Mouse (Mus musculus): ENCODE results near the gene Dennd4a. TPM values are rescaled to one million over a fixed set of nuclear protein-coding genes. Genes with fewer than 3 reads are reported as not detected.

Dennd4a gene
- polyA plus RNA-seq, 1 experiment from 2014 or later: 14.1 TPM

DNA sequence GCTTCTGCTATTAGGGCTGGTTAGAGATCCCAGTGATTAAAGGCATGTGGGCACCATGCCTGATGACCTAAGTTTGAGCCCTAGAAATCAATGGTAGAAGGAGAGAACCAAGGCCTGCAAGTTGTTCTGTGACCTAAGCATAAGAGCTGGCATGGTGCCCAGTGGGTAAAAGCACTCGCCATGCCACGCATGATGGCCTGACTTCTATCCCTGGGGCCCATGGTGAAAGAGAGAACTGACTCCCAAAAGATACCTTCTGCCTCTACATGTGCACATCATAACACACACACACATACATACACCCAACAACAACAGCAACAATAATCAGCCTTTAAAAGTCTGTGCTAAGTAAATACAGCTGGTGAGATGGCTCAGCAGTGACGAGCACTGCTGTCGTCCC is 102.3 kb downstream of the Dennd4a start:
- ATAC-seq (ENCODE audit: low FRiP score, low TSS enrichment) (no peak), DNase-seq (no peak)
- 94% methylated on average over 4 of the region's 4 CpGs for WGBS
- Histone ChIP-seq H3K4me2 (ENCODE audit: low read length) (no peak overlapping the region), H3K36me3 (ENCODE audit: control insufficient read depth, insufficient read depth, low read length) (peaks cover 50% of the 10 kb centered on the region), H3K4me1 (ENCODE audit: control insufficient read depth, insufficient read depth, low read length) (no peaks in the 10 kb centered on the region), H3K27me3 (ENCODE audit: control insufficient read depth, insufficient read depth, low read length) (no peaks in the 10 kb centered on the region), H3K4me3 (replicated peaks; ENCODE audit: low read depth, low read length) (no peak overlapping the region), H3K9me3 (ENCODE audit: control insufficient read depth, low read length) (no peaks in the 10 kb centered on the region), H3K9ac (replicated peaks; ENCODE audit: low read length) (no peak overlapping the region), H3K27ac (replicated peaks; ENCODE audit: low read depth, low read length) (no peak overlapping the region)

GRCm38 (mm10) chr9:64913973-64914372 is 102.8 kb downstream of the Dennd4a start:
- no peak for ATAC-seq (ENCODE audit: low FRiP score, low TSS enrichment)
- Histone ChIP-seq H3K27ac (replicated peaks; ENCODE audit: low read depth, low read length) (no peak overlapping the region), H3K36me3 (ENCODE audit: control insufficient read depth, insufficient read depth, low read length) (peaks cover 55% of the 10 kb centered on the region), H3K27me3 (ENCODE audit: control insufficient read depth, insufficient read depth, low read length) (no peaks in the 10 kb centered on the region), H3K9ac (replicated peaks; ENCODE audit: low read length) (no peak overlapping the region), H3K4me2 (ENCODE audit: low read length) (no peak overlapping the region), H3K4me1 (ENCODE audit: control insufficient read depth, insufficient read depth, low read length) (no peaks in the 10 kb centered on the region), H3K4me3 (replicated peaks; ENCODE audit: low read depth, low read length) (no peak overlapping the region), H3K9me3 (ENCODE audit: control insufficient read depth, low read length) (no peaks in the 10 kb centered on the region)
- DNase-seq: no peak
- 94% methylated on average over 2 of the region's 2 CpGs for whole genome bisulfite sequencing

DNA sequence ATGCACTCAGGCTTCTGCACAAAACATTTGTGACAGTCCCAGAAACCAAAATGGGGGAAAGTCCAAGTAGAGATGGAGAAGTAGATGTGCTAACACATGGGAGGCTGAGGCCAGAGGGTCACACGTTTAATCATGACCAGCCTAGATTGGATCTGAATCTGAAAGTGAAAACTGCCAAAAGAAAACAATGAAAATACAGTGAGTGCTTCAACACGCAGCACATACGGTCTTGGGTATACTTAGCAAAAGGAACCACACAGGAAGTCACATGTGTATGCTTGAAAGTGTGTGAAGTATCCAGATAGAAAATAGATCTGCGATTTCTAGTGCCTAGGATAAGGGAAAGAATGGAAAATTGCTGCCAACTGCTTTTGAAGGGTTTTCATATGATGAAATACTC is 103.5 kb downstream of the Dennd4a start:
- Histone ChIP-seq H3K27me3 (ENCODE audit: control insufficient read depth, insufficient read depth, low read length) (no peaks in the 10 kb centered on the region), H3K9me3 (ENCODE audit: control insufficient read depth, low read length) (no peaks in the 10 kb centered on the region), H3K4me1 (ENCODE audit: control insufficient read depth, insufficient read depth, low read length) (no peaks in the 10 kb centered on the region), H3K4me3 (replicated peaks; ENCODE audit: low read depth, low read length) (no peak overlapping the region), H3K4me2 (ENCODE audit: low read length) (no peak overlapping the region), H3K36me3 (ENCODE audit: control insufficient read depth, insufficient read depth, low read length) (peaks cover 52% of the 10 kb centered on the region), H3K27ac (replicated peaks; ENCODE audit: low read depth, low read length) (no peak overlapping the region), H3K9ac (replicated peaks; ENCODE audit: low read length) (no peak overlapping the region)
- DNase-seq: no peak
- no peak for ATAC-seq (ENCODE audit: low FRiP score, low TSS enrichment)
- WGBS: 90% methylated on average over 4 of the region's 4 CpGs

DNA sequence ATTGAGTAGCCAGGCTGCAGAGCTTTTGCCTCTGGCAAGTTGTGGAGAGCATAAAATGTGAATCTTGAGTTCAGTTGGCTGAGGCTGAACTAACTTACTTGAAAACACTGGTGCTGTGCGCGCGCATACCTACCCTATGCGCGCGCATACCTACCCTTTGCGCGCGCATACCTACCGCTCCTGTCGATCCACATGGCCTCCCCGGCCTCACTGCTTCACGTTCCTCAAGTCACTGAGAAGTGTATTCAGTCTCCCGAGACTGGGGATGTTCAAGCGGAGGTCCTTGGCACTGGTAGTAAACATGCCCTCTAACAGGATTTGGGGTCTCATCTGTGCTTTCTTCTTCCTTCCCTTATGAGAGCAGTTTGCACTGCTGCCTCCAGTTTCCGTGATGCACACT is 107.4 kb downstream of the Dennd4a start:
- DNase-seq: no peak
- Histone ChIP-seq H3K4me2 (ENCODE audit: low read length) (peak overlapping the region; percentile 21), H3K36me3 (ENCODE audit: control insufficient read depth, insufficient read depth, low read length) (peaks cover 18% of the 10 kb centered on the region), H3K4me1 (ENCODE audit: control insufficient read depth, insufficient read depth, low read length) (no peaks in the 10 kb centered on the region), H3K4me3 (replicated peaks; ENCODE audit: low read depth, low read length) (no peak overlapping the region), H3K9ac (replicated peaks; ENCODE audit: low read length) (no peak overlapping the region), H3K27ac (replicated peaks; ENCODE audit: low read depth, low read length) (no peak overlapping the region), H3K27me3 (ENCODE audit: control insufficient read depth, insufficient read depth, low read length) (no peaks in the 10 kb centered on the region), H3K9me3 (ENCODE audit: control insufficient read depth, low read length) (no peaks in the 10 kb centered on the region)
- no peak for ATAC-seq (ENCODE audit: low FRiP score, low TSS enrichment)
- WGBS: 30% methylated on average over 16 of the region's 16 CpGs

- Histone ChIP-seq H3K4me3 (replicated peaks; ENCODE audit: low read depth, low read length) (no peak overlapping the region), H3K9ac (replicated peaks; ENCODE audit: low read length) (no peak overlapping the region), H3K4me1 (ENCODE audit: control insufficient read depth, insufficient read depth, low read length) (no peaks in the 10 kb centered on the region), H3K9me3 (ENCODE audit: control insufficient read depth, low read length) (no peaks in the 10 kb centered on the region), H3K36me3 (ENCODE audit: control insufficient read depth, insufficient read depth, low read length) (no peaks in the 10 kb centered on the region), H3K27ac (replicated peaks; ENCODE audit: low read depth, low read length) (no peak overlapping the region), H3K27me3 (ENCODE audit: control insufficient read depth, insufficient read depth, low read length) (no peaks in the 10 kb centered on the region), H3K4me2 (ENCODE audit: low read length) (no peak overlapping the region)
- DNase-seq: no peak
- 75% methylated on average over 5 of the region's 5 CpGs for WGBS
- ATAC-seq (ENCODE audit: low FRiP score, low TSS enrichment): no peak
Measured at GRCm38 (mm10) chr9:64925771-64926170, 114.6 kb downstream of the Dennd4a start.

- Histone ChIP-seq H3K4me1 (ENCODE audit: control insufficient read depth, insufficient read depth, low read length) (no peaks in the 10 kb centered on the region), H3K4me2 (ENCODE audit: low read length) (no peak overlapping the region), H3K9me3 (ENCODE audit: control insufficient read depth, low read length) (no peaks in the 10 kb centered on the region), H3K36me3 (ENCODE audit: control insufficient read depth, insufficient read depth, low read length) (no peaks in the 10 kb centered on the region), H3K27me3 (ENCODE audit: control insufficient read depth, insufficient read depth, low read length) (no peaks in the 10 kb centered on the region), H3K9ac (replicated peaks; ENCODE audit: low read length) (no peak overlapping the region), H3K4me3 (replicated peaks; ENCODE audit: low read depth, low read length) (no peak overlapping the region), H3K27ac (replicated peaks; ENCODE audit: low read depth, low read length) (no peak overlapping the region)
- DNase-seq (no peak), ATAC-seq (ENCODE audit: low FRiP score, low TSS enrichment) (no peak)
- 81% methylated on average over 8 of the region's 8 CpGs for WGBS
Measured at GRCm38 (mm10) chr9:64926201-64926991, 115.3 kb downstream of the Dennd4a start.

- Histone ChIP-seq H3K27ac (replicated peaks; ENCODE audit: low read depth, low read length) (no peak overlapping the region), H3K4me1 (ENCODE audit: control insufficient read depth, insufficient read depth, low read length) (no peaks in the 10 kb centered on the region), H3K36me3 (ENCODE audit: control insufficient read depth, insufficient read depth, low read length) (no peaks in the 10 kb centered on the region), H3K27me3 (ENCODE audit: control insufficient read depth, insufficient read depth, low read length) (no peaks in the 10 kb centered on the region), H3K9ac (replicated peaks; ENCODE audit: low read length) (no peak overlapping the region), H3K4me3 (replicated peaks; ENCODE audit: low read depth, low read length) (no peak overlapping the region), H3K9me3 (ENCODE audit: control insufficient read depth, low read length) (no peaks in the 10 kb centered on the region), H3K4me2 (ENCODE audit: low read length) (no peak overlapping the region)
- 81% methylated on average over 4 of the region's 4 CpGs for WGBS
- DNase-seq (no peak), ATAC-seq (ENCODE audit: low FRiP score, low TSS enrichment) (no peak)
Measured at GRCm38 (mm10) chr9:64930256-64930655, 119.1 kb downstream of the Dennd4a start.

DNA sequence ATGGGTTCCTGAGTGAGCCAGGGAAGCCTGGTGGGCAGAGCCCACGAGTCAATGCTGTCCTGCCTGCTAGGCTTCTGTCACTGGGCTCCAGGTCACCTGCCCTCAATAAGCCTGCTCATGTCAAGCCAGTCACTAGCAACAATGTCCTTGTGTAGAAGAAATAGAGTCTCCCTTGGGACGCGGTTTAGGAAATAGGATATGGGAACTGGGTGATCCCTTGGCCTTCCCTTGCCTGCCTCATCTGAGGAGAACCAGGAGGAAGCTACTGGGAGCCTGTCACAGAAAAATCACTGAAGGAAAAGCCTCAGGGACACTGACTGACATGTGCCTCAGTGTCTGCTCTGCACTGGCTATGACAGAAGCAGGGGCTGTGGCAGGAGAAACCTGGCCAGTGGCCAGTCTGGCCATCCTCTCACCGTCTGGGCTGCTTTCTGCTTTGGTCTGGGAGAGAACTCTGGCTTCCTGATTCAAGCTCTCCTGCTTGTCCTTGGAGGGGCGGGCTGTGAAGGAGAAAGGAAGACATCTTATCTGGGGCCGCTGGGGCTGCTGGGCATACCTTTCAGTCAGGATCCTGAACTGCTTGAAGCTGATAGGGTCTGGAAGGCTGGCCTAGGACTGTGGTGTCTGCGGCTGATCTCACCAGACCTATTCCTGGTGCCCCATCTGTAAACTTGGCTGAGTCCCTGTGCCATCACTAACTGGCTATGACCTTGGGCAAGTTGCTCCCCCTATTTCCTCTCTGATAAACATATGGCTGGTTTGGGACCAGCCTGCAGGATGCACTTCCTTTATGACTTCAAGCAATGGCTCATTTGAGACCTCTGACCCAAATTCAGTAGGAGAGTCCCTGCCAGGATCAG is 120.8 kb downstream of the Dennd4a start:
- no peak for DNase-seq
- ATAC-seq (ENCODE audit: low FRiP score, low TSS enrichment): no peak
- 81% methylated on average over 7 of the region's 7 CpGs for WGBS
- Histone ChIP-seq H3K4me2 (ENCODE audit: low read length) (no peak overlapping the region), H3K9ac (replicated peaks; ENCODE audit: low read length) (no peak overlapping the region), H3K27me3 (ENCODE audit: control insufficient read depth, insufficient read depth, low read length) (no peaks in the 10 kb centered on the region), H3K4me1 (ENCODE audit: control insufficient read depth, insufficient read depth, low read length) (no peaks in the 10 kb centered on the region), H3K4me3 (replicated peaks; ENCODE audit: low read depth, low read length) (no peak overlapping the region), H3K36me3 (ENCODE audit: control insufficient read depth, insufficient read depth, low read length) (no peaks in the 10 kb centered on the region), H3K27ac (replicated peaks; ENCODE audit: low read depth, low read length) (no peak overlapping the region), H3K9me3 (ENCODE audit: control insufficient read depth, low read length) (no peaks in the 10 kb centered on the region)

All from midbrain, embryonic 14.5 days (tissue).